Mouse (Mus musculus): ENCODE measurements at regions not wholly inside any gene's neighbourhood (a gene's known extent, or its start where the extent isn't known, plus 50 kb on each side); places are given as distances from the start of the nearest gene placed in this dataset.

GRCm38 (mm10) chr6:93272206-93272605, 328.9 kb upstream of the Adamts9 start:
- Histone ChIP-seq H3K4me3 (replicated peaks in 1 of 3; ENCODE audit: low read depth in 2 of 3, low read length in 2 of 3, poor library complexity in 1 of 3) (no peak overlapping the region), H3K27ac (ENCODE audit: insufficient read depth, low read depth) (no peak overlapping the region), H3K27me3 (replicated peaks) (no peaks in the 10 kb centered on the region), H3K36me3 (replicated peaks in 1 of 2; ENCODE audit: control insufficient read depth in 1 of 2, insufficient read depth in 1 of 2, low read length in 1 of 2) (no peaks in the 10 kb centered on the region), H3K9ac (ENCODE audit: insufficient read depth, low read depth) (no peak overlapping the region), H3K4me2 (ENCODE audit: insufficient read depth, low read depth, poor library complexity, severe bottlenecking) (no peak overlapping the region), H3K4me1 (ENCODE audit: control insufficient read depth in 1 of 2, insufficient read depth in 2 of 2) (no peaks in the 10 kb centered on the region), H3K79me2 (replicated peaks; ENCODE audit: control insufficient read depth, extremely low read depth, insufficient read depth, poor library complexity, severe bottlenecking) (no peaks in the 10 kb centered on the region), H3K9me3 (replicated peaks; ENCODE audit: low read length) (peaks cover 70% of the 10 kb centered on the region)
- dilution Hi-C loops (cut with MboI; ENCODE audit: extremely low pct_ligation_motif_present, extremely low pct_unique_long_range_greater_than_20kb, low sequenced_read_pairs) = no loop called here
- in situ Hi-C loops (cut with MboI; ENCODE audit: low pct_ligation_motif_present, low pct_unique_long_range_greater_than_20kb, low sequenced_read_pairs) = no loop called here
- TF ChIP-seq USF1 (IDR thresholded peaks at IDR 0.05; ENCODE audit: low read depth, low read length) = no peak
- TF ChIP-seq CTCF (conservative IDR thresholded peaks at IDR 0.05 in 1 of 2, IDR thresholded peaks at IDR 0.05 in 1 of 2; ENCODE audit: low read depth in 2 of 2, low read length in 2 of 2) = no peak
- no peak for TF ChIP-seq NRF1 (IDR thresholded peaks at IDR 0.05; ENCODE audit: low read depth, low read length)
- TF ChIP-seq MYC (IDR thresholded peaks at IDR 0.05; ENCODE audit: low read depth, low read length) = no peak
- DNase-seq (ENCODE audit: extremely low read depth) = no peak

GRCm38 (mm10) chr6:93266826-93267225, 323.5 kb upstream of the Adamts9 start:
- Histone ChIP-seq H3K27me3 (replicated peaks) (no peaks in the 10 kb centered on the region), H3K79me2 (replicated peaks; ENCODE audit: control insufficient read depth, extremely low read depth, insufficient read depth, poor library complexity, severe bottlenecking) (no peaks in the 10 kb centered on the region), H3K9ac (ENCODE audit: insufficient read depth, low read depth) (no peak overlapping the region), H3K27ac (ENCODE audit: insufficient read depth, low read depth) (no peak overlapping the region), H3K4me1 (ENCODE audit: control insufficient read depth in 1 of 2, insufficient read depth in 2 of 2) (no peaks in the 10 kb centered on the region), H3K4me3 (replicated peaks in 1 of 3; ENCODE audit: low read depth in 2 of 3, low read length in 2 of 3, poor library complexity in 1 of 3) (no peak overlapping the region), H3K4me2 (ENCODE audit: insufficient read depth, low read depth, poor library complexity, severe bottlenecking) (no peak overlapping the region), H3K36me3 (replicated peaks in 1 of 2; ENCODE audit: control insufficient read depth in 1 of 2, insufficient read depth in 1 of 2, low read length in 1 of 2) (no peaks in the 10 kb centered on the region), H3K9me3 (replicated peaks; ENCODE audit: low read length) (peaks cover 76% of the 10 kb centered on the region)
- dilution Hi-C loops (cut with MboI; ENCODE audit: extremely low pct_ligation_motif_present, extremely low pct_unique_long_range_greater_than_20kb, low sequenced_read_pairs) = no loop called here
- DNase-seq (ENCODE audit: extremely low read depth) = no peak
- no peak for TF ChIP-seq CHD1 (IDR thresholded peaks at IDR 0.05; ENCODE audit: low read depth, low read length)
- no peak for TF ChIP-seq POLR2AphosphoS2 (IDR thresholded peaks at IDR 0.05; ENCODE audit: low read depth, low read length)
- TF ChIP-seq NRF1 (IDR thresholded peaks at IDR 0.05; ENCODE audit: low read depth, low read length) = no peak
- TF ChIP-seq E2F4 (IDR thresholded peaks at IDR 0.05; ENCODE audit: insufficient replicate concordance, low read depth, low read length) = no peak
- no peak for TF ChIP-seq IRF4 (IDR thresholded peaks at IDR 0.05; ENCODE audit: low read depth, low read length)
- TF ChIP-seq RCOR1 (conservative IDR thresholded peaks at IDR 0.05; ENCODE audit: low read depth, low read length) = no peak
- no peak for TF ChIP-seq ETS1 (conservative IDR thresholded peaks at IDR 0.05; ENCODE audit: low read depth, low read length)
- no peak for TF ChIP-seq PAX5 (IDR thresholded peaks at IDR 0.05; ENCODE audit: low read length)
- TF ChIP-seq SMC3 (IDR thresholded peaks at IDR 0.05; ENCODE audit: low read depth, low read length) = no peak
- no peak for TF ChIP-seq ZKSCAN1 (IDR thresholded peaks at IDR 0.05; ENCODE audit: borderline replicate concordance, low read depth, low read length)
- TF ChIP-seq ELF1 (IDR thresholded peaks at IDR 0.05; ENCODE audit: low read depth, low read length) = no peak
- no peak for TF ChIP-seq ZC3H11A (IDR thresholded peaks at IDR 0.05; ENCODE audit: low read depth, low read length)
- TF ChIP-seq UBTF (IDR thresholded peaks at IDR 0.05; ENCODE audit: low read depth, low read length) = no peak
- no peak for TF ChIP-seq SIN3A (IDR thresholded peaks at IDR 0.05; ENCODE audit: low read length)
- TF ChIP-seq MXI1 (IDR thresholded peaks at IDR 0.05; ENCODE audit: low read depth, low read length) = no peak
- no peak for TF ChIP-seq CHD2 (IDR thresholded peaks at IDR 0.05; ENCODE audit: low read length)
- TF ChIP-seq MYC (IDR thresholded peaks at IDR 0.05; ENCODE audit: low read depth, low read length) = no peak
- TF ChIP-seq MAFK (IDR thresholded peaks at IDR 0.05; ENCODE audit: insufficient replicate concordance, low read length) = no peak
- no peak for TF ChIP-seq NELFE (IDR thresholded peaks at IDR 0.05; ENCODE audit: low read depth, low read length)
- in situ Hi-C loops (cut with MboI; ENCODE audit: low pct_ligation_motif_present, low pct_unique_long_range_greater_than_20kb, low sequenced_read_pairs) = no loop called here
